Mouse (Mus musculus) embryonic fibroblast, embryonic 13.5 days (primary cell): Measurements from ENCODE around the gene Rasgef1b.

Experiments used
- CTCF ChIP-seq: IDR thresholded peaks from 2 replicates; pipeline ENCODE4 v1.5.1; 2011; ENCODE audit warnings: mild to moderate bottlenecking, control low read depth, low read length, moderate library complexity, borderline replicate concordance; ENCODE audit not compliant: insufficient read depth
- POLR2A ChIP-seq: IDR thresholded peaks from 2 replicates; pipeline ENCODE4 v1.6.1; 2011; ENCODE audit warnings: low read depth, mild to moderate bottlenecking, control low read depth, low read length, moderate library complexity

DNA sequence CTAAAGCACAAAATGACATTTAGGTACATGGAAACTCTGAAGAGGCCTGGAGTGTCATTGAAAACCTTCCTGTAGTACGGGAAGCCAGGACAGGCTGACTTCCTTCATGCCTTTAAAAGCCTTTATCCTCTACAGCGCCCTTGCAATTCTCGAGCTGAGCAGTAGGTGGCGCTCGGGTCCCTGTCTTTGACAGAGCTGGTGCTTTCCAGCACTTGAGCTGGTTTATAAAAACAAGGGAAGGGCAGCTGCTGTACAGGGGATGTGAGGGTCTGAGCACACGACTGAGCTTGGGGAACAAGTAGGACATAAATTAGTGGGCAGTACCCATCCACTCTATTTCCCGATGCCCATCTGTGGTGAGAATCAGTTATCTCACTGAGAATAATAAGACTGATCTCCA lies 480.4 kb downstream of the Rasgef1b start:
- TF ChIP-seq POLR2A (no peak), CTCF (peak; percentile 80)
